Mouse (Mus musculus) embryonic facial prominence, embryonic 12.5 days (tissue): ENCODE data around the gene Ttc16. TPM values are rescaled to one million over a fixed set of nuclear protein-coding genes. Genes with fewer than 3 reads are reported as not detected.

Experiments
- ATAC-seq: fragments of 200-750 bp; cut with Nextera tagmentation; 2 replicates; pipeline ENCODE4 v1.8.0; 2017; ENCODE audit not compliant: insufficient number of reproducible peaks, insufficient read depth, low FRiP score, low TSS enrichment
- H3K27ac ChIP-seq: fragments of 300-500 bp; sonication (generic); 2 replicates; pipeline ENCODE4 v1.5.1; 2016; ENCODE audit warnings: mild to moderate bottlenecking
- H3K27me3 ChIP-seq: fragments of 300-500 bp; sonication (generic); 2 replicates; pipeline ENCODE4 v1.6.1; 2016; ENCODE audit warnings: mild to moderate bottlenecking, moderate library complexity
- H3K36me3 ChIP-seq: fragments of 300-500 bp; sonication (generic); 2 replicates; pipeline ENCODE4 v1.6.1; 2016; ENCODE audit warnings: mild to moderate bottlenecking
- H3K4me1 ChIP-seq: fragments of 300-500 bp; sonication (generic); 2 replicates; pipeline ENCODE4 v1.6.1; 2016
- H3K4me2 ChIP-seq: fragments of 300-500 bp; sonication (generic); replicated peaks from 2 replicates; pipeline ENCODE4 v1.6.1; 2016; ENCODE audit warnings: mild to moderate bottlenecking, moderate library complexity
- H3K4me3 ChIP-seq: fragments of 300-500 bp; sonication (generic); 2 replicates; pipeline ENCODE4 v1.5.1; 2016; ENCODE audit warnings: mild to moderate bottlenecking
- H3K9ac ChIP-seq: fragments of 300-500 bp; sonication (generic); 2 replicates; pipeline ENCODE4 v1.6.1; 2016; ENCODE audit warnings: mild to moderate bottlenecking, moderate library complexity
- H3K9me3 ChIP-seq: fragments of 300-500 bp; sonication (generic); 2 replicates; pipeline ENCODE4 v1.6.1; 2016; ENCODE audit warnings: mild to moderate bottlenecking, moderate library complexity
- WGBS: fragments of 180-500 bp; shearing (Covaris S2); methylation state at CpG from one replicate; pipeline ENCODE4 v1.1.7; 2016; 5-methylcytosine and 5-hydroxymethylcytosine counted together
- polyA plus RNA-seq: library from polyadenylated mRNA; unstranded; fragments of >200 nt; fragmentation: Nextera tagmentation; extraction: Ambion mirVana; gene quantifications from 2 replicates; pipeline ENCODE4 v1.2.1, GENCODE M21; 2016

The Ttc16 gene
- polyA plus RNA-seq, 1 experiment from 2014 or later = 0.23 TPM

DNA sequence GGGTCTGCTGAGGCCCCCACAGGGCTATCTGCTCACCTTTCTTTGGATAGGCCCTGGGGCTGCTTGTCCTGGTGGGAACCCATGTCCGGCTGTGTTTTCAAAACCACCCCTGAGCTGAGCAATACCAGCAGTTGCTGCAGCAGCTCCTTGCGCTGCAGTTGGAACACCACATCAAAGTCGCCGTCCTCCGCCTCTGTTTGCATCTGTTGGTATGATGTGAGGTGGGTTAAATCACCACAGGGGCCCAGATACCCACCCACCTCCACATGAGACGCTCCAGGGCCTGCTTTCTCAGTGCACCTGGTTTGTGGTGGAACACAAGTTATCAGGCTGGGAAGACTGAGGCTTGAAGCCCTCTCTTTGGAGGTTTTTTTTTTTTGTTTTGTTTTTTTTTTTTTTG, 2.6 kb upstream of the Ttc16 start:
- Histone ChIP-seq H3K9me3 (no peaks in the 10 kb centered on the region), H3K9ac (no peak overlapping the region), H3K4me2 (no peak overlapping the region), H3K27me3 (0 out of 2 replicates have a peak, but pooled peaks cover 4% of the 10 kb centered on the region), H3K36me3 (no peaks in the 10 kb centered on the region), H3K27ac (no peak overlapping the region), H3K4me3 (no peak overlapping the region), H3K4me1 (peaks cover 11% of the 10 kb centered on the region)
- WGBS = 86% methylated on average over 6 of the region's 6 CpGs
- ATAC-seq = no peak

DNA sequence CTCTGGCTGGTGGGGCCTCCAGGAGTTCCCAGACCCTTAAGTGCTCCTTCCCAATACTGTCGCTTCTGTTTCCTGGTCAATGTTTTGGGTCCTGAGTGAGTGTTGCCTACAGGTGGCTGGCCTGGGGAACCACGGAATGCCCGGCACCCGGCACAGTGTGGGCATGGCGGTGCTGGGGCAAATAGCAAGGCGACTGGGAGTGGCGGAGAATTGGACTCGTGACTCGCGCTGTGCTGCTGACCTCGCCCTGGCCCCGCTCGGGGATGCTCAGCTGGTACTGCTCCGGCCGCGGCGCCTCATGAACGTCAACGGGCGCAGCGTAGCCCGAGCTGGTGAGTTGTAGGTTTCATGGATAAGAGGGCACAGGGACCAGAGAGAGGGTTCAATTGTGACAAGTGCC, 759 bp upstream of the Ttc16 start:
- H3K4me1 ChIP-seq = peaks cover 15% of the 10 kb centered on the region
- no peak for ATAC-seq
- peak overlapping the region; percentile 53 for H3K4me3 ChIP-seq
- no peaks in the 10 kb centered on the region for H3K9me3 ChIP-seq
- peak overlapping the region; percentile 44 for H3K9ac ChIP-seq
- H3K4me2 ChIP-seq = peak overlapping the region; percentile 73
- H3K27me3 ChIP-seq = 0 out of 2 replicates have a peak, but pooled peaks cover 4% of the 10 kb centered on the region
- 21% methylated on average over 22 of the region's 22 CpGs for WGBS
- no peak overlapping the region for H3K27ac ChIP-seq
- no peaks in the 10 kb centered on the region for H3K36me3 ChIP-seq

DNA sequence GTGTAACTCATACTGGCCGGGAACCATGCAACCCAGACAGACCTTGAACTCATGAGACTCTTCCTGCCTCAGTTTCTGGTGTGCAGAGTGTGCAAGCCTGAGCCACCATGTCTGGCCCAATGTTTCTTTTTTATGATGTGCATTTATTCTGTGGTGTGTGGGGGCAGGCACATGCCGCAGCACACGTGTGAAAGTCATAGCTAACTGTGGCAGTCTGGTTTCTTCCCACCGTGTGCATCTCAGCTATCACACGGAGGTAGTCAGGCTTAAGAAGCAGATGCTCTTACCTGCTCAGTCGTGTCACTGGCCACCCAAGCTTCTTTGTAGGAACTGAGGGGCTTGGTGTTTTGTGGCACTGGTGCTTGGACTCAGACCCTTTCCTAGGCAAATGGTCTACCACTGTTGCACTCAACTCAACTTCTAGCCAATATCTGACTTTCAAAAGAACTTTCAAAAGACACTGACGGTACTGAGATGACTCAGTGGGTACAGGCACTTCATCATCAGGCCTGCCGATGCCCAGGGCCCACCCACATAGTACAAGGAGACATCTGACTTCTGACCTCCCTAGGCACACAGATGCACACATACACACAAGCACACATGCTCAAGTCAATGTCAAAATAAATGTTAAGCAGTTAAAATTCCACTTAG, 2.7 kb downstream of the Ttc16 start:
- H3K4me2 ChIP-seq = no peak overlapping the region
- H3K36me3 ChIP-seq = no peaks in the 10 kb centered on the region
- 80% methylated on average over 8 of the region's 8 CpGs for WGBS
- no peaks in the 10 kb centered on the region for H3K9me3 ChIP-seq
- no peak overlapping the region for H3K9ac ChIP-seq
- ATAC-seq = no peak
- 0 out of 2 replicates have a peak, but pooled peaks cover 4% of the 10 kb centered on the region for H3K27me3 ChIP-seq
- H3K4me1 ChIP-seq = peaks cover 20% of the 10 kb centered on the region
- H3K27ac ChIP-seq = no peak overlapping the region
- H3K4me3 ChIP-seq = no peak overlapping the region

DNA sequence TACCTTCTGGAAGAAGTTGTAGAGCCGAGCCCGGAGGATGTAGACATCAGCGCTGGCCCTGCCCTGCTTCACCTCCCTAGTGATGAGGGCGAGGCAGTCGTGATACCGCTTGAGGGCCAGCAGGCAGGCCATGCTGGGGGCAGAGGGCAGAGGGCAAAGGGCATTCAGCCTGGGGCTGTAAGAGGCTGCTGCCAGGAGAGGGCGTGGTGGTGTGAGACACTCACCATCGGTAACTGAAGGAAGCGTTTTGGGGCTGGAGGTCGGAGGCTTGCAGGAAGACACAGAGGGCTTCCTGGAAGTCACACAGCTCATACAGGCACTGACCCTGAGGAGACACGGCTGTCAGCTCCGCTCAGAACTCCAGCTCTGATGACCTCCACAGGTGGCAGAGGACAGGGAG, 3.5 kb downstream of the Ttc16 start:
- H3K9ac ChIP-seq = no peak overlapping the region
- 14% methylated on average over 12 of the region's 12 CpGs for WGBS

DNA sequence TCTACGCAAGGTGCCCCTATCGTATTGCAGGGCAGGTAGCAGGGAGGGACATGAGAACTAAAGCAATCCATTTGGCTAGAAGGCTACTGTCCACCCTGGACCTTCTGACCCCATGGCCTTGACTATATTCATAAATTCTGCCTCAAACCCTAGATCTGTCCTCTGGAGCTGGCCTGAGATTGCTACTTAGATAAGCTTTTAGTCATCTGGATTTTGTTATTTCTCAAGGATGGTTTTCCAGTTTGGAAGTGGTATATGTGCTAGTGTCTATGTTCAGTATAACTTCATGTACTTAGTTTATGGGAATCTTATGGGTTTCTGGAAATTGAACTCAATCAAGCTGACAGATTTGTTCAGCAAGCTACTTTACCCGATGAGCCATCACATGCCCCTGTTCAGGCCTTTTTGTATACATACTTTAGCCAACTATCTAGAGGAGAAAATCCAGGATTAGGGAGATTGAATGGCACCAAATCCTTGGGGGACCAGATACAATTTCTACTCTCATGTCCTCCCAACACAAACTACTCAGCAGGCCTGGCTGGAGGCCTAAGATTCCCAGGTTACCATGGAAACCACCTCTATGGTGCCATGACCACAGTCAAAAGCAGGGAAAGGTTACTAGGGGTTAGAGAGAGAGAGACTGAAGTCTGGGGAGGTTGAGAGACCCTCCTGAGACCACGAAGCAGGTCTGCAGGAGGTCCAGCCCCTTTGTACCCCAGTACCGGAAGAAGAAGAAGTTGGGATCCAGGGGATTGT, 5.9 kb downstream of the Ttc16 start:
- H3K4me1 ChIP-seq = peaks cover 9% of the 10 kb centered on the region; the same call in 1 of the 2 replicates
- no peak overlapping the region for H3K9ac ChIP-seq
- no peak overlapping the region for H3K4me2 ChIP-seq
- 75% methylated on average over 5 of the region's 5 CpGs for WGBS
- H3K27ac ChIP-seq = no peak overlapping the region
- H3K9me3 ChIP-seq = no peaks in the 10 kb centered on the region
- H3K4me3 ChIP-seq = no peak overlapping the region
- H3K36me3 ChIP-seq = no peaks in the 10 kb centered on the region
- no peaks in the 10 kb centered on the region for H3K27me3 ChIP-seq
- no peak for ATAC-seq

More for the DNA sequence above, 3.5 kb downstream of the Ttc16 start:
- Histone ChIP-seq H3K9me3 (no peaks in the 10 kb centered on the region), H3K27ac (no peak overlapping the region), H3K4me1 (peaks cover 20% of the 10 kb centered on the region), H3K27me3 (0 out of 2 replicates have a peak, but pooled peaks cover 2% of the 10 kb centered on the region), H3K4me3 (no peak overlapping the region), H3K36me3 (no peaks in the 10 kb centered on the region), H3K4me2 (no peak overlapping the region)
- no peak for ATAC-seq

DNA sequence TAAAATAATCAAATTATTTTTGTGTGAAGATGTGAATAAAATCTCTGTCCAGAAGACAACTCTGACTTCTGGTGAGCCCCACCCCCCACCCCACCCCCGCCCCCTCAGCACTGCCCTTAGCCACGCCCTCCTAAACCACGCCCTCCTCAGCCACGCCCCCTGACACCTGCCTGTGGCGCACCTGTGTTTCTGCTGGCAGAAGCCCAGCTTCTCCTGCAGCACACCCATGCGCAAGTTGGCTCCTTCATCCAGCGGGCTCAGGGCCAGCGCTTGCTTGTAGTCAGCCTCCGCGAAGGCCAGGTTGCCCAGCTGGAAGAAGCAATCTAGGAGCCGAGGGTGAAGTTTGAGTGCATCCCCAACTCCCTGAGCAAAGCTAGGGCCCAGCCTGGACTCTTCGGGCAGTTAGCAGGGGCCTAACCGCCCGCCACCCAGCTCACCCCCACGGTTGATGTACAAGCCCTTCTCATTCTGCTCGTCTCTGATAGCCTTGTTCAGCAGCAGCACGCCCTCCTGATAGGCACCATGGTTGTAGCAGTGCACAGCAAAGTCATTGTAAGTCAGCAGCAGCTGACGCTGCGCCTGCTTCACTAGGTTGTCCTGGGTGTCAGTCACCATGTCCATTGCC, 6.7 kb downstream of the Ttc16 start:
- Histone ChIP-seq H3K9me3 (no peaks in the 10 kb centered on the region), H3K9ac (no peak overlapping the region), H3K36me3 (no peaks in the 10 kb centered on the region), H3K4me3 (no peak overlapping the region), H3K4me2 (no peak overlapping the region), H3K27ac (no peak overlapping the region), H3K4me1 (peaks cover 9% of the 10 kb centered on the region; the same call in 1 of the 2 replicates), H3K27me3 (no peaks in the 10 kb centered on the region)
- no peak for ATAC-seq
- 61% methylated on average over 16 of the region's 19 CpGs for WGBS

DNA sequence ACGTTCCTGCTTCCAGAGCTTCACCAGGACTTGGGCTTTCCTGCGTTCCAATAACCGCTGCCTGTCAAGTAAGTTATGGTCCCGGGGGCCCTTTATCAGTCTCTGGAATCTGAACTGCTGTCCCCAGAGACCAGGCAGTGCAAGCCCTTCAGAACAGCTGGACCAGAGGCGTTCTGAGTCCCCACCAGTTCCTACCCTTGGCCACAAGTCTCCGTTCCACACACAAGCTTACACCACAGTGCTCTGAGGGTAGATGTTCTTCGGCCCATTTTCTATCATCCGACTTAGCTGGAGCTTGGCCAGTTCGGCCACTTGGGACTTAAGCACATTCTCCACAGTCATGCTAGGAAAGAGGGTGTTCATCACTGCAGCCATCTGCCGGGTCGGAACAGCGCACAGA, 8.2 kb downstream of the Ttc16 start:
- H3K27ac ChIP-seq = no peak overlapping the region
- H3K27me3 ChIP-seq = no peaks in the 10 kb centered on the region
- H3K4me2 ChIP-seq = no peak overlapping the region
- no peak for ATAC-seq
- H3K36me3 ChIP-seq = peaks cover 12% of the 10 kb centered on the region
- H3K9me3 ChIP-seq = no peaks in the 10 kb centered on the region
- 79% methylated on average over 12 of the region's 12 CpGs for WGBS
- H3K9ac ChIP-seq = no peak overlapping the region
- peaks cover 9% of the 10 kb centered on the region; the same call in 1 of the 2 replicates for H3K4me1 ChIP-seq
- H3K4me3 ChIP-seq = no peak overlapping the region

DNA sequence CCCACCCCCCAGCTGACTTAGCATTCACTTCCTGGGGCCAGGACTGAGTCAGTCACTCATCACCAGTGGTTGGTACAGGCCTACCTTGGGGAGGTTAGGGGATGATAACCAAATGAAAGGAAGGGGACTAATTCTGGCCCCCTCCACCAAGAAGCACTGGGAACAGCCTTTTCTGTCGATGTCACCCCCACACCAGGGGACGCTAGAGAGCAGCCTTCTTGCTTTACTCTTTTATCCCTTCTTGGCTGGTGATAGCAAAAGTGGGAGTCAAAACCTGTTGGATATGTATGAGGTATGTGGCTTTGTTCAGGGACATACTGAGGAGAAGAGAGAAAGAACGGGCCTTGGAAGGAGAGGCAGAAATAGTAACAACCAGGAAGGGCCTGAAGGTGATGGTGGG, 12.1 kb downstream of the Ttc16 start:
- H3K9me3 ChIP-seq = no peaks in the 10 kb centered on the region
- ATAC-seq = no peak
- no peak overlapping the region for H3K9ac ChIP-seq
- 78% methylated on average over 3 of the region's 3 CpGs for WGBS
- no peak overlapping the region for H3K4me2 ChIP-seq
- no peaks in the 10 kb centered on the region for H3K27me3 ChIP-seq
- peaks cover 5% of the 10 kb centered on the region; the same call in 1 of the 2 replicates for H3K4me1 ChIP-seq
- H3K4me3 ChIP-seq = no peak overlapping the region
- peaks cover 35% of the 10 kb centered on the region for H3K36me3 ChIP-seq
- no peak overlapping the region for H3K27ac ChIP-seq

DNA sequence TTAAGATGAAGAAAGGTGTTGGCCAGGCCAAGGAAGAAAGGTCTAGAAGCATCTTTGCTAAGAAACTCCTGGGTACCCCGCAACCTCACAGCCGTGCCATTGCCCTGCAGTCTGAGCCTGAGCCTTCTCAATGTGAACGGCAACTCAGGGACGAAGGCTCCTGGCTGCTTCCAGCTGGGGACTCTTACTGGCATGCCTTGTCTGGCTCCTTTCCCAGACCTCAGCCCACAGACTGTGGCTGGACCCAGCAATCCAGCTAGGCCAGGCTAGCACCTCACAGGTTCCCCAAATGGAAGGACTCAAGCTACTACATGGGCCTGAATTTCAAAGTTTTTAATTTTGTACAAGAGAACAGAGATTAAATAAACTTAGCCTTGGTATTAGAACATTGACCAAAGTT, 13.6 kb downstream of the Ttc16 start:
- no peak overlapping the region for H3K9ac ChIP-seq
- H3K4me3 ChIP-seq = no peak overlapping the region
- H3K4me2 ChIP-seq = no peak overlapping the region
- 95% methylated on average over 4 of the region's 4 CpGs for WGBS
- no peaks in the 10 kb centered on the region for H3K9me3 ChIP-seq
- H3K27ac ChIP-seq = no peak overlapping the region
- no peak for ATAC-seq
- H3K27me3 ChIP-seq = no peaks in the 10 kb centered on the region
- H3K4me1 ChIP-seq = peaks cover 8% of the 10 kb centered on the region; the same call in 1 of the 2 replicates
- peaks cover 35% of the 10 kb centered on the region for H3K36me3 ChIP-seq

DNA sequence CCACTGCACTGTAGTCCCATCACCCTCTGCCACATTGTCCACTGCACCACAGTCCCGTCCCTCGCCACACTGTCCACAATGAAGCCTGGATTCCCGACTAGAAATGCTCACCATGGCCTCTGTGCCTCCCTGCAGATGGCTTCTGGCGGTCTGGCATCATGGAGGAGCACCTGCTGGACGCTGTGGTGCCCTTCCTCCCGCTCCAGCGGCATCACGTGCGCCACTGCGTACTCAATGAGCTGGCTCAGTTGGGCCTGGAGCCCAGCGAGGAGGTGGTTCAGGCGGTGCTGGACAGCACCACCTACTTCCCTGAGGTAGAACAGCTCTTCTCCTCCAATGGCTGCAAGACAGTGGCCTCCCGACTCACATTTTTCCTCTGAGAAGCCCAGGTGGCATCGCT, 14.1 kb downstream of the Ttc16 start:
- Histone ChIP-seq H3K27me3 (no peaks in the 10 kb centered on the region), H3K4me2 (no peak overlapping the region), H3K9ac (no peak overlapping the region), H3K4me3 (no peak overlapping the region), H3K4me1 (peaks cover 8% of the 10 kb centered on the region; the same call in 1 of the 2 replicates), H3K27ac (no peak overlapping the region), H3K36me3 (peaks cover 35% of the 10 kb centered on the region), H3K9me3 (no peaks in the 10 kb centered on the region)
- WGBS = 87% methylated on average over 14 of the region's 14 CpGs
- ATAC-seq = no peak

DNA sequence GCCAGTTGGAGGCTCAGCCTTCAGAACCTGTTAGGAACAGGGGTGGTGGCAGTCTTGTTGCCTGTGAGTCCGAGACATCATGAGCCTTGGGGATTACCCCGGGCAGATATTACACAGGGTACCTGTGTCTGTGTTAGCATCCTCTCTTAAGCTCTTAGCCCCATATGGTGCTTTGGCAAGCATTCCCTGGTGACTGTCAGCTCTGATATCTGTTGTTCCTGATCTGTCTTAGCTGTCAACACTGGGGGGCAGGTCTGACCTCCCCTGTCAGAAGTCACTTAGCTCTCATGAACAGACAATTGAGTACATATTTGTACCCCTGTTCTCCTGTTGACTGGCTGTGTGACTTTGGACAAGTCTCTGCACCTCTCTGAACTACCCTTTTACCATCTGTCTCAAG, 16.4 kb downstream of the Ttc16 start:
- Histone ChIP-seq H3K27me3 (no peaks in the 10 kb centered on the region), H3K9ac (no peak overlapping the region), H3K4me1 (peaks cover 8% of the 10 kb centered on the region; the same call in 1 of the 2 replicates), H3K27ac (no peak overlapping the region), H3K4me3 (no peak overlapping the region), H3K4me2 (no peak overlapping the region), H3K9me3 (no peaks in the 10 kb centered on the region), H3K36me3 (peaks cover 35% of the 10 kb centered on the region)
- no peak for ATAC-seq
- WGBS = 79% methylated on average over 2 of the region's 2 CpGs
